Mouse (Mus musculus) cerebellum, adult 11-12 months (tissue): ENCODE results near the gene Whrn.

Experiments
- DNase-seq: peaks from one replicate; pipeline ENCODE4 v3.0.0; 2022

Gene Whrn

DNA sequence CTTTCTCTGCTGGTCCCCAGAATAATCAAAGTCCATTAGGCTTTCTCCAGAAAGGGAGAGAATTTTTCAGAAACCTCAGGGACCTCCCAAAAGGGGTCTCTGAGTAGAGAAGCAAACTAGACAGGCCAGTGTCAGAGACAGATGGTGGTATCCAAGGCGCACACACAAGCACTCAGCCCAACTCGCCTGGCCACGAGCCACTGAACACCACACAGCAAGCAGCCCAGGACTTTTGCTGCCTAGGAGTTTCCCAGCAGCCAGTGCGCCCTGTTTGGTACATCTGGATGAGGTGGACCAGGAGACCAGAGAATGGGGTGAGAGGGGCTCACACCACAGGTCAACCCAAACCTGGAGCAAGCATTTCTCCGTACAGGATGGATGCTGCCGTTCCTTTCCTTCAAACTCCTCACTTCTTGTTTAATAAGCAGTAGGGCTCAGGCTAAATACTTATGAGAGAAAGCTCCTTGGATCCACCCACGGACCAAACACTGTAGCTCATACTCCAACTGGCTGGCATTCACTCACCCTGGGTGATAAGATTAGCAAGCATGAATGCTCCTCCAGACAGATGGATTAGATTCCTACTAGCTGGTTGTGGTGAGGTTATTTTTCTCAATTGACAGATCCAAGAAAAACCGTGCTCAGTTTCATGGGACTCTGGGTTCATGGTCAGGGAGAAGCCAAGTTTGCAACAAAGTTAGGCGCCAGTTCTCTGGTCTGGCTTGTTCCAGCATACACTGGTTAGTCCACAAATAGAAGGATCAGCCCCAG, 2.3 kb downstream of the Whrn start:
- DNase-seq = no peak

DNA sequence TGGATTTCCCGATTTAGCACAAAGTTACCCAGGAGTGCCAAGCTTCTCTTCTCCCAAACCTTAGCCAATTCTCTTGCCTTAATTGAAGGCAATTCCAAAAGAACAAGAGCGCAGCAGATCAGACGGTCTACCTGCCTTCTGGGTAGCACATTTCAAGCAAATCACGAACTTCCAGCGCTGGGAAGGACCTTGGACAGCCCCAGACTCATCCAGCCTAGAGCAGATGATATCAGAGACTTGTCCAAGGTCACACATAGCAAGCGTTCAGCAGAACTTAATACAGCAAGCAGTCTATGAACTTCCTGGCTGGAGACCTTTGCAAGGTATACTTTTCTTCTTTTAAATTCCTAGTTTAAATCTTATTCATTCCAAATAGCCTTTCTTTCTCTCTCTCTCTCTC, 4.3 kb downstream of the Whrn start:
- DNase-seq = no peak

DNA sequence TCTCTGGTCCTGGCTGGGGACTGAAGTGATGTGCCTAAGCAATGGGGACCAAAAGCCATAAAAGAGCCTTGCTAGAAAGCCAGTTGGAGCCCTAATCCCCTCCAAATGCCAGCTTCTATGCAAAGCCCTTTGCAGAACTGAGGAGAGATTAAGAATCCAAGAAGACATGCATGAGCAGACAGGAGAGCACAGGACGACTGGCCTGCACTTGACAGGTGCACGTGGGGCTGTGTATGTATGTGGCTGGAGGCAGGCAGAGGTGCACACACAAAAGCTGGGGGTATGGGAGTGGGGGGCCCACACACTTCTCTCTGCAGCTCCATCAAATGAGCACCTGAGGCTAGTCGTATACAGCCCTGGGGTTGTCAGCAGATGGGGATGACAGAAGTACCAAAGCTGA, 5.6 kb downstream of the Whrn start:
- no peak for DNase-seq

DNA sequence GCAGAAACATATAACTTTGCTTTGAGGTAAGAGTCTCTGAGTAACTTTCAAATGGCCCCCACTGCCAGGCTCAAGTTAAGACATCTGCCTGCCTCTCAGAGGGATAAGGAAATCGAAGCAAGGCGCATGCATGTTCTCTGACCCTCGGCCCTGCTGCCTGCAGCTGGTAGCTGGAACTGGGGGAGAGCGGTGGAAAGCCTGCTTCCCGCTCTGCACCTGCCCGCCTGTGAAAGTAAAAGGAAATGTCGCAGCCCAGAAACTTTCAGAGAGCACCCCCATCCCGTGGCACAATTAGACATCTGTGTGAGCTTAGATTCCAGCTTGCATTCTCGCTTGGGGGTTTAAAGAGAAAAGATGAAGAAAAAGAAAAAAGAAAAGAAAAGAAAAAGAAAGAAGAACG, 6.1 kb downstream of the Whrn start:
- no peak for DNase-seq

DNA sequence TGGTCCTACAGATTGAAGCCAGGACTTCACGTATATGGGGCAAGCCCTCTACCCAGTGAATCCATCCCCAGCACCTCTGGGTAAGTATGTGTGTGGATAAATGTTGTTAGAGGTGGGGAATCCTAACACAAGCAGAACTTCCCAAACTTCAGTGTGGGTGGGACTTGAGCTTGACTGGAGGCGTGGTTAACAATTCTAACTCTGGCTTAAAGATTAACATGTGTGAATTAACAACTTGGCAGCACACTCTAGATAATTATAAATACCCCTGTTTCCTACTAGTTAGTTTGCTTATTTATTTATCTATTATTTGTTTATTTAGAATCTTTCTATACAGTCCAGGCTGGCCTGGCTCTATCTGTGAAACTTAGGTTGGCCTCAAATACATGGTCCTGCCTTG, 7.9 kb downstream of the Whrn start:
- DNase-seq = no peak

DNA sequence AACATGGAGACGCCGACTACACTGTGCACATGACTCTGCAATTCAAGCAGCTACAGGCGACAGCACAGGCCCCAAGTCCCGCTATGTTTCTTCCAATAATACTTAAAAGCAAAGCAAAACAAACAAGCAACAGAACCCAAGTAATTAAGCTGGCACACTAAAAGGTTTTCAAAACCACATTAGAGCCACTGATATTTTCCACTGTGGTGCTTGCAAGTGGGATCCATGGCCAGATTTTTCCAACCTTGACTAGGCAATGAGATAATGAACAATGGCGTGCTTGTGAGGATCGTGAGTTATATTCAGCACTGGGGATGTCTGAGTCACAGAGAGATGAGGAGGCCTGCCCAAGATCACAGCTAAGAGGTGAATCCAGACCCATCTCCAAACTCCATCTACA, 8.5 kb downstream of the Whrn start:
- DNase-seq = no peak

DNA sequence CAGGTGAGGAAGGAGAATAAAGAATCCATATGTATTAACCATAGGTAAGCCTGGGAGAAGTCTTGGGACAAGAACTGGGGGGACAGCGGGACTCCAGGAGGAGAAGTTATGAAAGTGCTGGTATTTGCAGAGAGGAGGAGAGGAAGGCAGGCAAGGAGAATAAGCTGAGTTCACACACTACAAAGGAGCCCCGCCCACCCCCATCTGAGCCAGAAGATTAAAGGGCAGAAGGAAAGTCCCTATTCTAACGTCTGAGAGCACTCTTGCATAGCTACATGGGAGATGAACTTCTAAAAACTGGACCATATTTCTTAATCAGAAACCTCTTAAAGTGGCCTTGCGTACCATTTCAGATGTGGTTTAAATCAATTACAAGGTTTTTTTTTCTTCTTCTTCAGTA, 9.3 kb downstream of the Whrn start:
- no peak for DNase-seq

DNA sequence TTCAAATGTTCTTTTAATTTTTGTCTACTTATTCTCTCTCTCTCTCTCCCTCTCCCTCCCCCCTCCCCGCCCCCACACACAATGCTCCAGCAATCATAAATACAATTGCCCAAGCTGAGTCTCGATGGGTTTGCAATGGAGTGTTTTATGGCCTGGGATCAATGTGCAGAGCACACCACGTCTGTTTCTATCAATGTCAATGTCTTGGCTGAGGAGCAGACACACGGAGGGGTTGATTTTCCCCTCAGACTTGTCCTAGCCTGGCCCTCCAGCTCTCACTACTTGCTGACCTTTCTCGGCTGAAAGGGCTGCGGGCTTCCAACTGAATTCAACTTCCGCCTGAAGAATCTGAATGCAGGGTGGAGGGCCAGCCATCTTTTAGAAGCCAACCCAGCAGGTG, 12.1 kb downstream of the Whrn start:
- no peak for DNase-seq

DNA sequence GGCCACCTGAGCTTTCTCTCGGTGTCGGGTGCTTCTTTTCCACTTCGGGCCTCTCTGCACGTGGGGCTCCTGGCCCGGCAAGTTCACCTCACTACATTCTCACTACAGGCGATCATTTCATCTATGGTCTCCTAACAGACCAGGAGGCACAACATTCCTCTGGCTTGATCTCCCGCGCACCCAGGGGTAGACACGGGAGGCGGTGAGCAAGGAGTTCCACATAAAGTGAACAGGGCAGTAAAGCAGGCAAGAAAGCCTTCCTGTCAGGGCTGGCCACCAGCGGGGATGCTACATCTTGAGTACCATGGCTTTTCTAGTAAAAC, 15.0 kb downstream of the Whrn start:
- DNase-seq = no peak

DNA sequence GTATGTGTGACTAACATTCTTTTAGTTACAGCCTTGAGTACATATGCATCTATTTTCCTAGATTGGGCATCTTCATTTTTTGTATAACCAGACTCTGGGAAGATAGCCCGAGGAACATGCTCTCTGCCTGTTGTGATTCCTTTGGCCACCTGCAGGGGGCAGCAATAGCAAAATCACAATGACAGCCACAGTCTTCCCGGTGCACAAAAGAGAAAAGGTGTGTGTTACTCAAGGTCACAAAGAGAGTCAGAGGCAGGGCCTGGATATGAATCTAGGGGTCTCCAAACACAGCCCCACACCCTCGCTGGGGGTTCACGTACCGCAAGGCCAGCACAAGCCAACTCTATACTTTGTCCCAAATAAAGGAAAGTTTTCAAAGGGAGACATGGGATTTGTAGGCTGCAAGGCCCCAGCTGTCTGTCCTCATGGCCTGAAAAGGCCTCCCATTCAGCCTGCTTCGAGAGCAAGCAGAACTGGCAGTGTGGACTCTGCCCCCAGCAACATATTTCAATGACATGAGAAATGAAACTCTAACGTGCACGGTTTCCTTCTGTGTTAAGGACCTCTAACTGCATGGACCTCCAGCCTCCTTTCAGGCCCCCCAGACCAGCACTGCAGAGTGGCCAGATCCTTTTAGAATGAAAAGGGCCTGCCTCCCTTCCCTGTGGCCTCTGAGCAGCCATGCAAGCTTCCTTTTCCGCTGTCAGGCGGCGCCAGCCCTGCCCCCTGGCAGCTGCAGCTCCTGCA, 15.5 kb downstream of the Whrn start:
- no peak for DNase-seq

DNA sequence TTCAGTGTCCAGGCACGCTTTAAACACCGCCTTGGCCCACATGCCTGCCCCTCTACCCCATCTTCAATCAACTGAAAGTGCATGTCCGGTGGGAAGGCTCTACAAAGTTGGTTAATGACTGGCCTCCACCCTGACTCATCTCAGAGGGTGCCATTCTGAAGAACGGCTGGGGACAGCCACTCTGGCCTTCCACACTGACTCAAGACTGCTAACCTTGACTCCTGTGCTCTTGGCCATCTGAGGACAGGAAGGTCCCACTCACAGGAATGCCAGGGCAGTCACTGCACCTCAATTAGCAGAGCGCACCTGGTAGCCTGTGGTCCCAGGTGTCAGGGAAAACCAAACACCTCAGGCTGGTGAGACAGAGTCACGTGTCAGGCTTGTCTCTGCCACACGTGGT, 17.8 kb downstream of the Whrn start:
- no peak for DNase-seq

DNA sequence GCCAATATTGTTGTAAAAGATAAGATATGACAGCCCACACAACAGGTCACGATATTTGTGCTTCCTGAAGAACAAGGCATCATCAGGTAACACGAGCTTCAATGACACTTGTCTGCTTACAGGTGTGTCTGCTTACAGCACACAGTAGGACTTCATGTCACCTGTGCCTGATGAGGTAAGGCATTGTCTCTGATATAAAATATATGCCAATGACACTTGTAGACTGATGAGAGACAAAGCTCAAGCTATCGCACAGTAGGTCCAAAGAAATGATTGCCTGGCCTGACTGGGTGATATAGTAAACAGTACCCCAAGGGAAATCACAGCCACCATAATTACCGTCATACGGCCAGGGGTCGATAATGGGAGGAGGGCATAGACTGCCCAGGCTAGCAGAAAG, 18.9 kb downstream of the Whrn start:
- no peak for DNase-seq

DNA sequence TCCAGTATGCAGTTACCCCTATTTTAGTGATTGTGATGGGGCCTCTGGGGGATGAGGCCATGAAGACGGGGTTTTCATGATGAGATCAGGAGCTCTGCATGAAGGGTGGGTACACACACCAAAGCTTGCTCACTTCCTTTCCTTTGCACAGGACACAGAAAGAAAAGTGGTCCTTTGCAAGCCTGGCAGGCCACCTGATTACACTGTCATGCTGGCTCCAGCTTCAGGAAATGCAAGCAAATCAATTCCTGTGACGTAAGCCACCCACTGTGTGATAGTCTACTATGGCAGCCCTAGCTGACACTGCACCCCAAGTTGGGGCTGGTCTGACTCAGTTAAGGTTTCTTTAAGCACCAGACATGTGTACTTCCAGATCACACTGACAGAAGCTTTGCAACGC, 20.6 kb downstream of the Whrn start:
- DNase-seq = no peak

DNA sequence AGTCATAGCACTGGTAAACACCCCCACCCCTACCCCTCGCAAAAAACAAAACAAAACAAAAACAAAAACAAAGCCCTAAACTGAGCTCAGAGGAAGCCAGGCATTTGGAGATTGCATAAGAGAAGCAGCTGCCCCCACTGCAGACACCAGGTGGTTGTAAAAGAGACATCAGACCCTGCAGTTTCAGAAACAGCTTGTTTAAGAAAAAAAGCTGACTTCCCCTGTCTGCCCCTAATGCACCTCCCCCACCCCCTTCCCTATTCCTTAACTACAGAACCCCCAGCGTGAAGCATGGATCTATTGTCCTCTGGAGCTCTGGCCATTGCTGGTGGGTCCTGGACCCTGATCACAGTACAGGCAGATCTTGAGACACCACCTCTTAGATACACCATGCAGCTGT, 21.4 kb downstream of the Whrn start:
- DNase-seq = no peak

DNA sequence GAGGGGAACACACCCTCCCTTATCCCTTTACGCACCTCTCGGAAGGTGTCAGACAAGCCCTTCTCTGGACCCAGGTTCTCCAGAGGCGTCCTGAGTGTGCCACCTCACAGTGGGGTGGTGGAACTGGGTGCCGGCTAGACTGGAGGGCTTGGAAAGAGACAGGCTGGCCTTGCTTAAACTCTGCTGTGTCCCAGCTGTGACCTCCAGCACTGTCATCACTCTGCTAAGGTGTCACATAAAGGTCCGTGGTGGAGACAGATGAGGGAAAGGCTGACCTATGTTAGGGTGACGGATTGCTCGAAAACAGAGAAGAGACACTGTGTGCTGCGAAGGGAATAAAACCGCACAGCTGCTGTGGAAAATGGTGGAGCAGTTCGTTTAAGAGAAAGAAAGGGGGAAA, 28.5 kb downstream of the Whrn start:
- DNase-seq = no peak

DNA sequence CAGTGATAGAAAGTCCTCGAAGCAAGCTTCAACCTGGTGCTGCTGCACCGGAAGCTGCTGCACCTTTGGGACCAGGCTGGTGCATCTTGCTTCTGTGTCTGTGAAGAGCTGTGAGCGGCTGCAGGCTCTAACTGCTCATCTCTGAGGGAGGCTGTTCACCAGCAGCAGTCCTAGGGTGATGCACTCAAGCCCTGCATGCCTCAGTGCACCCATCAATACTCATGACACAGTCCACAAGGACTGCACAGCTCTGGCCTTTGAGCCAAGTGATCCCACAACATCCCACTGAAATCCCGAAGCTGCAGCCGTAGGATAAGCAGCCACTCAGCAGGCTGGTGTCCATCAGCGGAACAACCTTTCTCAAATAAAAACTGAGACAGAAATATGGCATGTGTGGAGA, 29.6 kb downstream of the Whrn start:
- no peak for DNase-seq

DNA sequence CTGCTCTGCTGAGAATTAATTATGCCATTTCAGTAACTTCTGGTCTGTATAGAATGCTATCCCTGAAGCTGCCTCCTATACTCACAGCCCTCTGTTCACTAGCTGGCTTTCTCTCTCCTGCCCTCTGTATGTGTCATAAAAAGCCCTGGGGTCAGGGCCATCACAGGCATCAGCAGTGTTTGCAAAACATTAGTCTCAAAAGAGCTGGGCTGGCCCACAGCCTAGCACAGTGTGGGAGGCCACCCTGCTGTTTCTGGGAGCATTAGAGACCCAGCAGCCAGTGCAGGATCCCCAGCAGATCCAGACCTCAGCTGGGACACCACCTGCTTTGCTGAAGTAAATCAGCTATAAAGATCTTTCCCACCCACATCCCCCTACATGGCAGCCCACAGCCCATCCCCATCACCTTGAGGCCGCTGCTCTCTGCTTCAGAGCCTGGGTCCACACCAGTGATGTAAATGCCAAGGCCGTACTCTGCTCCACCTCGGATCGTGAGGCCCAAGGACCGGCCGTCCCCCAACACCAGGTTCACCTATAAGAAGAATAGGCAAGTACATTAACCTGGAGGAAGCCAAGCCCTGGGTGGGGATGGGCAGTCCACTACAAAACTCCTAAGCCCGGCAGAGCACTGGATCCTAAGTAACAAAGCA, 34.8 kb downstream of the Whrn start:
- DNase-seq = no peak

DNA sequence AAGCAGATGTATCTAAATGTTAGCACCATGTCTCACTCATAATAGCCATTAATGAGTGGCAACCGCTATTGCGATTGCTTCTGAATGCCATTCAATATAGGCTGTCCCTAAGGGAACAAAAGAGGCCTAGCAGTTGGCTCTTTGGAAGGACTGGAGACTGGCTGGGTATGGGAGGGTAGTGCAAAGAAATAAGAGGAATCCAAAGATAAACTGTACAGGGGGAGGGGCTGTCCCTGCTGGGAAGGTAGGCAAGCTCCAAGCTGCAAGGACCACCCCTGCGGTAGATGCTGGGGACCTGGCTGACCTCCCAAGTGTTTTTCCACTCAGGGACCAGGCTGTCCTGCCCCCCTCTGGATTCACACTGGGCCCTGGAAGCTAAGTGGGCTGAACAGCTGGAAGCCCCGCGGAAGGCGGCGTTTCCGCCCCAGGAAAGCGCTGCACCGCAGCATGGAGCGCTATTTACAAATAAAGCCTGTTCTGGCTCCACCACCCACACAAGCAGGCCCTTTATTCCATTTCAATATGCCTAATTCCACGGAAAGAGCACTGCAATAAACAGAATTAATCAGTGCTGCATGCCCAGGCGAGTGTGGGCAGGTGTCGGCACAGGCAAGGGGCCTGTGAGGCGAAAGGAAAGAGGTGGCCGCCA, 36.5 kb downstream of the Whrn start:
- DNase-seq = no peak

DNA sequence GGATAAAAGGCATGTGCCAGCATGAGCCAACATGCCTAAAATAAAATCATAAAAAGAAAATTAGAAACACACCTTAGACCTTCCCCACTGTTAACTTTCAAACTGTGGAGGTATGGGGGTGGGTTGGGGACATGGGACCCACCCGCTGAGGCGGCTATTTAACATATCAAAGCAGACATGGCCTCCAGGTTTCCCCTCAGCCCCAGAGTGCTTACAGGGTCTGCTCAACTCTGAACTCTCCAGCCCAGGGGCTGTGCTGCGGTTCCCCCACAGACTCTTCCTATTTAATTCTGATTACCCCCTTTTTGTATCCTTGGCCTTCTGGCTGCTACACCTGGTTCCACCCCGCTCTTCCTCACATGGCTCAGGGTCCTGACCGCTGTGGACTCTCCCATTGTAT, 39.2 kb downstream of the Whrn start:
- no peak for DNase-seq

DNA sequence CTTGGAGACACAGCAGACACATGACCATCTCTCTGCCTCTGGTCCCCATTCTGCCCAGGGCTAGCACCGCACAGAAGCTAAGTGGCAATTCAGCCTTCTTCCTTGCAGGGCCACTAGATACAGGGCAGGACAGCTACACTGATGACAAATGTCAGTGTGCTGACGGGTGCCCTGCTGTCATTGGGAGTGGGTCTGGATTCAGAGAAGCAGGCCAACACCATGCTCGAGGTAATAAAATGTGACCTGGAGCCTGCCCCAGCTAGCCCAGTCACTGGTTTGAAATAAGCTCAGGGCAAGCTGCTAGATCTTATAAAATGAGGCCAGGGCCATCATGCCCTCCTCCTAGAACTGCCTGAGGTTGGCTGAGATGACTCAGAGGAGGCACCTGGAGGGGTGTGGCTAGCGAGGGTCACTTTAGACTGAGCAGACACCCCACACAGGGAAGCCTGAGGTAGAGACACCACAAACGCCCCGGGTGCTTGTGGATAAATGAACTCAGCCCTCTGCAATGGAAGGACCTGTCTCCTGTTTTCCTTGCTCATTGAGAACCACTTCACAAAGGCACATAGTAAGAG, 41.8 kb downstream of the Whrn start:
- no peak for DNase-seq

DNA sequence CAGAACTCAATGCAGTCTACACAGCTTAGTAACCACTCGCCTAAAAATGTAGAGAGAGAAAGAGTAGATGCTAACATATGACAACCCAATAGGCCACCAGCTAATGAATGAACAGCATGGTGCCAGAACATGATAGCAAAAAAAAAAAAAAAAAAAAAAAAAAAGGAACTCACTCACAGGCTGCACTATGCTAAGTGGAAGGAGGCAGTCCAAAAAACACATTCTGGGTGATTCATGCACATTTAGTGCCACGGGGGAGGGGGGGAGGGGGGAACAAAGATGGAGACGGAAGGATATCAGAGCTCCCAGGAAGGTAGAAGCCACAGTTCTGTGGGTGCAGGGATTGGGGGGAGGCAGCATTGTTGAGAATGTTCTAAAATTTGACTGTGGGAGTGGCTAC, 43.2 kb downstream of the Whrn start:
- DNase-seq = no peak

DNA sequence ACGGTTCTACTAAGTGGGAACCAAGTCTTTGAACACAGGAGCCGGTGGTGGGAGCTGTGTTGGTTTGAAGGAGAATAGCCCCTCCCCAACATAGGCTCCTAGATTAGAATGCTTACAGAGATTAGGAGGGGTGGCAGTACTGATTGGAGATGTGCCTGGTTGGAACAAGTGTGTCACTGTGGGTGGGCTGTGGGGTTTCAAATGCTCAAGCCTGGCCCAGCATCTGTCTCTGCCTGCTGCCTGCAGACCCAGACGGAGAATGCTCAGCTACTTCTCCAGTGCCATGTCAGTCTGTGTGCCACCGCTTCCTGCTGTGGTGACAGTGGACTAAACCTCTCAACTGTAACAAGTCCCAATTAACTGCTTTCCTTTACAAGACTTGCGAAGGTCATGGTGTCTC, 45.2 kb downstream of the Whrn start:
- DNase-seq = no peak

DNA sequence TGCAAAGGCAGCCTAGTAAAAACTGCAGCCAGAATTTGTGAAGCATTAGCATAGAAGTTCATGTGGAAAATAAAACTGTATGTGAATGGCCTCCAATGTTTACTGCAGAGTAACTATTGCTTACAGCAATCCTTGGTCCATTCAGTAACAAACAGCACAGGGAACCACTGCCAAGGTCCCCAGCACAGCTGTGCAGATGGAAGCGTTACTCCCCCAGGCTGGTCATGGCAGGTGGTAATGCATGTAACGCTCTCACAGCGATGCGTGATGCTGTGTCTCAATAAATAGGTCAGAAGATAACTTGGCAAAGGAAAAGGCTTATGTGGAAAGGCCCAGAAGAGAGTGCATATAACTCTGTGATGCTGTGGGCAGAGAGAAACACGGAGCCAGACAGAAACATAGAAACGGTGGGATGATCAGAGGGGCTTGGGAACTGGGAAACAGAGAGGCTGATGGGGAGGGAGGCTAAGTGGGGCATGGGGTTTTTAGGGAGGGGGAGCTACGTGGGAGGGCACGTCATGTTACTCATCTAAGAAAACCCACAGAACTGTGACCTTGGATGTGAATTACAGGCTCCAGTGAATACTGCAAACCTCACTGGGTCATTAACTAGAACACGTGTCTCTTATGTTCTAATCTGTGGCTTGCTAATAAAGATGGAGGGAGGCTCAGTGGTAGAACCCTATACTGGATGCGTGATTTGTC, 51.3 kb downstream of the Whrn start:
- DNase-seq = no peak
